Mouse (Mus musculus) liver (tissue): ENCODE measurements around the gene Letm1.

Experiments used
- DNase-seq: peaks from one replicate; pipeline ENCODE4 v3.0.0-alpha.2; 2020; ENCODE audit warnings: mixed read lengths

The Letm1 gene

GRCm38 (mm10) chr5:33705612-33706349, 76.8 kb downstream of the Letm1 start:
- DNase-seq = no peak

DNA sequence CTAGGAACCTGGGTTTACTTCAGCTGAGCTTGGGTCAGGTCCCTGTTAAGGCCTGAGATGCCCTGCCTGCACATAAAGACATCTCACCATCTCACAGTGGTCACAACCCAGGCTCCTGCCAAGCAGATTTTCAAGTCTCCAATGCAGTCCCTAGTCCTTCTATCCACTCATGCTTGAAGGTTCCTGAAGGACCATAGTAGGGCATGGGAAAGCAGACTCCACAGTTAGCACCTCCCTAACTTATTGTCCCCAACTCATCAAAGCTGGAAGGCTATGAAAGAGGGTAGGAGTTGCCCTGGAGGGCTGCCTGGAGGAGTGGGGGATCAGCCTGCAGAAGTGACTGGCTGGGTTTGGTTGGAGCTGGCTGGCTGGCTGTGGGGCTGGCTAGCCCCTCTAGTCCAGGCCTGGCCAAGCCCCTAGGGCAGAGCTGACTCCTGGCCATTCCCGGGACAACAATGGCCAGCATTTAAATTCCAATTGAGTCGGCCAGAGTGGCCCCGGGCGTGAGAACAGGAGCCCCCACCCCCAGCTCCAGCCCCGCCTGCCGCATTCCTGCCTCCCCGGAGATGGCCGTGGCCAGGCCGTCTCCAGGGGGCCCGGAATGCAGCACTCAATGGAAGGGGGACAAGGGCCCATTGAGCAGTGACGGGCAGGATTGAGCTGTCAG, 77.5 kb downstream of the Letm1 start:
- DNase-seq = no peak

DNA sequence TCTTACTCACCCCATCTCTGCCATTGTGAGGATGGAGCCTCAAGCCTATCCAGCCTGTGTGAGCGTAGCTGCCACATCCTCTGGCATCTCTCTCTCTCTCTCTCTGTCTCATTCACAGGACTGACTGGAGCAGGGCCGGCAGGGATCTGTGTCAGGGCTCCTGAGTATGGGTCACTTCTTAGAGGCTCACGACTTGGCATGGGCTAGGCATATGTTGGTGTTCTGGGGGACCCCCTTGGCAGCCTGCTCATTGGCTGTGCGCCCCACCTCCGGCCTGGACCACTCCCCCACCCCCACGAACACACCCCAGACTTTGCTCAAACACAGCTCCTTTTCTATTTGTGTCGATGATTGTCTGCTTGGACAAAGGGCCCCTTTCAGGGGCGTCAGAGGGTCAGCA, 78.6 kb downstream of the Letm1 start:
- DNase-seq = no peak

DNA sequence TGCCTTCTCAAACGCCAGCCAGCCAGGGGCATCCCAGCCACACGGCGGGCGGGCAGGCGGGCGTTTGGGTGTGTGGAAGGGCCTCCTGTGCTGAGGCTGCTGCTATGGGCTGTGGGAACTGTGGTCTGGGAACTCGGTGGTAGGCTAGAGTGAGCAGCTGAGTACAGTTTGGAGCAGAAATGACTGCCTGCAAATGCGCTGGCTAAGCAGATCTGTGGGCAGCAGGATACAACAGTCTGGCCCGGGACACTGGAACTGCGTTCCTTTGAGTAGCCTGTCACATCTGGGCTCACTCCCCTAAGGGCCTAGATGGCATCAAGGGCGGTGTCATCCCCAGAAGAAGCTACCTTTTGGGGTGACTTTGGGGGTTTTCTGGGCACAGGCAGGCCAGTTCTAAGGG, 80.8 kb downstream of the Letm1 start:
- DNase-seq = no peak

DNA sequence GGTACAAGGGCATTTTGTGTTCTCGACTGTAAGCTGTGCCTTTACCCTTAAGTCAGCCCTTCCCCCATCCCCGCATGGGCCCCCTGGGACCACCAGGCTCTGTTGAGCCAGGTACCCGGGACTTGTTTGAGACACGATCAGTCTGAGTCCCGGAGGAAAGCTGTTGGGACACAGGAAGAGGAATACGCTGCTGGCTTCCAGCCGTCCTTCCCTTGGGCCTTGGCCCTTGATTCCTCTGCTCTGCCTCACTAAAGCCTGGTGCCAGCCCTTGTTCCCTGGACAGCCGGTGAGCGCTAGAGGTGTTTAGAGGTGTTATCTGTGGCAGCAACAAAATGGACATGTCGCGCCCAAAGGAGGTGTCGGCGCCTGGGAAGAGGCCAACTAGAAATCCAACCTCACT, 82.6 kb downstream of the Letm1 start:
- no peak for DNase-seq

GRCm38 (mm10) chr5:33698669-33699068, 83.9 kb downstream of the Letm1 start:
- DNase-seq = no peak

GRCm38 (mm10) chr5:33697947-33698512, 84.6 kb downstream of the Letm1 start:
- DNase-seq = no peak

- no peak for DNase-seq
Measured at GRCm38 (mm10) chr5:33697534-33697933, 85.1 kb downstream of the Letm1 start.

- no peak for DNase-seq
Measured at GRCm38 (mm10) chr5:33696430-33696829, 86.2 kb downstream of the Letm1 start.

DNA sequence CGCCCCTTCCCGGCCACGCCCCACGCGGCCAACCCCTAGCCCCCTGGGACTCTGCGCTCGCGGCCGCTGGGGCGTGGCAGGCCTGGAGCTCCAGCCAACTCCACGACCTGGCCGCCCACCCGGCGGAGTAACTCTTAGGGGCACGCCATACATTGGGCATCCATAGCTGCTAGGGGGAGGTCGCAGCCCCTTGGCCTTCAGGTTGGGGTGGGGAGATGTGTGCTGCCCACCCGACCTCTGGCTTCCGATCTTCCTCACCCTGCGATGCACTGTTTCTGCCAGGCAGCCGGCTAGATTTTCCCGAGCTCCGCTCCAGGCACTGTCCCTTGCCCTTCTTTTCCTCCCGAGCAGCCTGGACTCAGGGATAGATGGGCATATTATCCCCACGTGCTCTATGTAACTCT, 86.9 kb downstream of the Letm1 start:
- DNase-seq = no peak

DNA sequence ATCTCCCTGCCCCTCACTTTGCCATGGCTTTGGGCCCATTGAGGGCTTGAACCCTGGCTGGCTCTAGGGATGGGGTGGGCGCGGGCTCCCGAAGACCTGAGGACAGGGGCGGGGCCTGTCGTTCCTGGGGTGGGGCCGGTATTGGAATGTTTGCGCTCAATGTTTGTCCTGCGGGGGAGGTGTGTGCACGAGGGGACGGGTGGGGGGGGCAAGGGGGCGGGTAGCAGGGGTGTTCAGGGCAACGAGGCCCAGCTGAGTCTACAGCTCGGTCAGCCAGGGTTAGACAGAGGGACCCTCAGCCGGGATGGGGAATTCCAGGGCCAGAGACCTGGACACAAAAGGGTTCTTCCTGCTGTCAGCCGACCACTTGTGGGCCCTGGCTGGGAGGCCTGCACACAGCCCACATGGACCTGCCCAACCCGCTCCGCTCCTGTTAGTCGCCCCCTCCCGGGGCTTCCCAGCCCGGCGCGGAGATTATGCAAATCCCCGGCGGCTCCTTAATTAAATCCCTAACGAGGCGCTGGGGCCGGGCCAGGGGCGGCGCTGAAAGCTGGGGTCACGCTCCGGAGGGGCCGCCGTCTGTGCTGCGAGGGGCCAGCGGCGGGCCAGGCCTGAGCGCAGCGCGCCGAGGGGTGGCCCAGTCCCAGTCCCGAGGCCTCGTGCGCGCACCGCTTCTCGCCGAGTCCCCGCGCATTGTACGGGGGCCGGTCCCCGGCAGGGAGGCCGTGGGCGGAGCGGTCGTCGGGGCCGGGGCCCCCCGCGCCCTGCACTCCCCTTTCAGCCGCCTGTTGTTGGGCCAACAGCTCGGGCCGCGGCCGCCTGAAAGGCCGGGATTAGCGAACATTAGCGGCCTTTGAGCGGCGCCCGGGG, 87.5 kb downstream of the Letm1 start:
- peak; percentile 52 for DNase-seq

- no peak for DNase-seq
Measured at GRCm38 (mm10) chr5:33694461-33694847, 88.2 kb downstream of the Letm1 start.

DNA sequence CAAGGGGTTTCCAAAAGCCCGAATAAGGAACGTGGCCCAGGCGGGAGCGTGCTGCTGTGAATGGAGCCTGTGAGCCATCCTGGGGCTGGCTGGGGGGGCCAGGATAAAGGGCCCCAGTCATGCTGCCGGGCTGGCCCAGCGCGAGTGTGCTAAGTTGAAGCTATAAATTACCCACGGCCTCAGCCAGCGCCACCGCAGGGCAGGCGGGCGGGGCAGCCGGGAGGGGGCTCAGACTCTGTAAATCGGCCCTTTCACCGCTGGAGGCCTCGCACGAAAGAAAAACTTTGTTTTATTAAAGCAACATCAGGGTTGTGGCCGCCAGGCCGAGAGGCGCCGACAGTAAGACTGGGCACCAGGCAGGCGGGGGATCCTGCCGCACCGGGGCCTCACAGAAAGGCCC, 90.2 kb downstream of the Letm1 start:
- DNase-seq = peak; percentile 34

DNA sequence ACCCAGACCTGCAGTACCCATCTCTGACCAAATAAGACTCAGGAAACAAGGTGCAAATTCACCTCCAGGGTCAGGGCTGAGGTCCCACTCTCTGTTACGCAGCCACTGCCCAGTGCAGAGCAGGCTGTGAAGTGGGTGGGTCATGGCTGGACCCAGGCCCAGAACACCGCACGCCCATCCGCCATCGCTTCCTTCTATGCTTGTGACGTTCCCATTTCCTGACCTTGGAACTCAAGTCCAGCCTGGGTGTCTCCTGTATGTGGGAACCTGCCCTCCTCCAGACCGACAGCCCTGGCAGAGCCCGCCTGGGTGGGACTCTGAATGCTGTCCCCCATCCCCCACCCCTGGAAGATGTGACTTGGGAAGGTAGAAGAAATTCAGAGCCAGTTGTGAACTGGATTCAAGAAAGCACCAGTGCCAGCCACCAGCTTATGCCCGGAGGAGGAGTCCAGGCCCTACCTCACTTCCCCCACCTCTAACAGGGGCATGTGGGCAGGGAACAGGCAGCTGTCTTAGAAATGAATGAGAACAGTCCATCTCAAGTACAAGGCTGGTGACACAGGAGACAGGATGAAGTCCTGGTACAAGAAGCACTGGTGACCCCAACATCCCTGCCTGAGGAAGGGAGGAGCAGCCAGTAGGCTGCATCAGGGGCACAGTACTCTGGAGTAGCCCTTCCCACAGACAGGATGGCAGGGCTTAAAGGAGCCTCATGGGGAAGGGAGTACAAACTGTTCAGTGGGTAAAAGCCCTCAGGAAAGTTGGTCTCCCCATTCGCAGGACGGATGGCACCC, 92.6 kb downstream of the Letm1 start:
- no peak for DNase-seq
